Comparison of ENCODE assay signal across 8 mouse cellular contexts in the genomic region with DNA sequence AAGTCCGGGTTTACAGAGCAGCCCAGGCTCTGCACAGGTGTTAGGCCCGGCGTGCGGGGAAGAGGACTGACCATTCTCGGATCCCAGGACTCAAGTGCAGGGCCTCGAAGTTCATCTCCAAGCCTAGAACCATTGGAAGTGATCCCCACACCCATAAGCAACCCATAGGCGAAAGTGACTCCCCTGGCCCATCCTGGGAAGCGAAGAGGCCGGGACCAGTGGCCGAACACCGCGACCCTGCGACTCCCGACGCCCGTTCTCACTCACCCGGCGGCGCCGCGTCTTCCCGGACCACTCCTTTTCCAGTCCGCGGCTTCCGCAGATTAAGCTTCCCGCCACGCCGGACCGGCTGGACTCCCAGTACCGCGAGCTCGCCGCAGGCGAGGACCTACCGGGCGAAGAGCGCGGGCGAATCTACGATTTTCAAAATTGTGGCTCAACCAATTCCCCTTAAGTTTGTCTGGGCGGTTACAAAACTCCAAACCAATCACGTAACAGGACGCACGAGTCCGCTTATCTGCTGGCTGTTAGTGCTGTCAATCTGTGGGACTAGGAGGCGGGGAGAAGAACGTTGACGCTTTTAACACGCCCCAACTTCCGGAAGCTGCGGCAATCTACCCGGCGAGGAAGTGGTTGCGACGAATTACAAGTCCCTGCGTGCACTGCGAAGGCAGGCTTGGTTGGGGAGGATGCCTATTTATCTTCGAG. TPM values are rescaled to one million over a fixed set of nuclear protein-coding genes. Genes with fewer than 3 reads are reported as not detected.
DNase-seq lines count a peak whose midpoint lies in the region; ATAC-seq and TF ChIP-seq lines count a peak whose summit lies in the region.

TSS of gene Incenp (minus strand) at position 480 of the 708 bp plus-strand sequence.

- peaks cover 10% of the 10 kb centered on the region for H3K36me3 ChIP-seq in embryonic facial prominence, embryonic 14.5 days (ENCODE audit: control insufficient read depth, insufficient read depth, low read length)
- no peaks in the 10 kb centered on the region; the same call in 1 of the 2 replicates for H3K36me3 ChIP-seq in heart, adult 2 months (ENCODE audit: control insufficient read depth, insufficient read depth, low read length)
- H3K36me3 ChIP-seq in limb, embryonic 13.5 days = peaks cover 17% of the 10 kb centered on the region
- H3K36me3 ChIP-seq in midbrain, embryonic 16.5 days (ENCODE audit: control insufficient read depth, insufficient read depth, low read length) = no peaks in the 10 kb centered on the region

- H3K79me2 ChIP-seq in heart, adult 2 months (replicated peaks; ENCODE audit: control insufficient read depth, insufficient read depth, low read length) = peaks cover 3% of the 10 kb centered on the region; the same call in 1 of the 2 replicates

- peaks cover 16% of the 10 kb centered on the region for H3K4me1 ChIP-seq in embryonic facial prominence, embryonic 14.5 days (ENCODE audit: control insufficient read depth, insufficient read depth, low read length)
- H3K4me1 ChIP-seq in heart, adult 2 months (ENCODE audit: control insufficient read depth, insufficient read depth, low read length) = peaks cover 1% of the 10 kb centered on the region
- H3K4me1 ChIP-seq in limb, embryonic 13.5 days = peaks cover 31% of the 10 kb centered on the region
- H3K4me1 ChIP-seq in midbrain, embryonic 16.5 days (ENCODE audit: control insufficient read depth, insufficient read depth, low read length) = peaks cover 16% of the 10 kb centered on the region

- peak within 1 kb of the TSS; percentile 77 for H3K27ac ChIP-seq in embryonic facial prominence, embryonic 14.5 days (replicated peaks; ENCODE audit: low read depth, low read length)
- peak within 1 kb of the TSS; percentile 76 for H3K27ac ChIP-seq in heart, adult 2 months
- H3K27ac ChIP-seq in limb, embryonic 13.5 days = peak within 1 kb of the TSS; percentile 79
- peak within 1 kb of the TSS; percentile 88 for H3K27ac ChIP-seq in midbrain, embryonic 16.5 days (ENCODE audit: low read length)

- WGBS in embryonic facial prominence, embryonic 14.5 days = under 1% methylated on average over 50 of the region's 58 CpGs
- WGBS in heart, adult 2 months = under 1% methylated on average over 58 of the region's 58 CpGs
- under 1% methylated on average over 58 of the region's 58 CpGs for WGBS in limb, embryonic 13.5 days
- WGBS in midbrain, embryonic 16.5 days = under 1% methylated on average over 58 of the region's 58 CpGs

- peak within 1 kb of the TSS; percentile 67 for H3K4me2 ChIP-seq in embryonic facial prominence, embryonic 14.5 days (ENCODE audit: low read depth, low read length)
- H3K4me2 ChIP-seq in limb, embryonic 13.5 days (replicated peaks) = peak within 1 kb of the TSS; percentile 87
- peak within 1 kb of the TSS; percentile 97 for H3K4me2 ChIP-seq in midbrain, embryonic 16.5 days (ENCODE audit: low read length)

- ATAC-seq in embryonic facial prominence, embryonic 14.5 days (ENCODE audit: low read depth) = peak; percentile 99
- ATAC-seq in limb, embryonic 13.5 days (ENCODE audit: low FRiP score, low read depth) = peak; percentile 98
- peak; percentile 99 for ATAC-seq in midbrain, embryonic 16.5 days

- peak; percentile 98 for TF ChIP-seq POLR2A in heart, adult 2 months (IDR thresholded peaks at IDR 0.05; ENCODE audit: insufficient read depth, low read depth, low read length)

- H3K9me3 ChIP-seq in embryonic facial prominence, embryonic 14.5 days (ENCODE audit: control insufficient read depth, low read length) = no peaks in the 10 kb centered on the region
- H3K9me3 ChIP-seq in limb, embryonic 13.5 days = no peaks in the 10 kb centered on the region
- no peaks in the 10 kb centered on the region for H3K9me3 ChIP-seq in midbrain, embryonic 16.5 days (replicated peaks; ENCODE audit: control insufficient read depth, low read length, poor library complexity, severe bottlenecking)

- peak; percentile 58; the same call in 1 of the 2 replicates for TF ChIP-seq EP300 in heart, adult 2 months (IDR thresholded peaks at IDR 0.05; ENCODE audit: insufficient read depth, low read depth, low read length)

- intact Hi-C loops in heart, adult 2 months (cut with DNase I) = no loop called here

- DNase-seq in 3T3-L1 (ENCODE audit: low read depth, low spot score) = peak; percentile 100
- peak; percentile 58 to 81 for DNase-seq in adrenal gland, postnatal 4 days (ENCODE audit: low spot score in 2 of 2)
- DNase-seq in embryonic facial prominence, embryonic 14.5 days (ENCODE audit: low spot score) = peak; percentile 99
- peak; percentile 90 to 96 for DNase-seq in heart, adult 2 months
- DNase-seq in kidney, adult 8-10 months = peak; percentile 96 to 98
- peak; percentile 86 to 94 for DNase-seq in spleen, postnatal 10 days (ENCODE audit: low spot score in 2 of 2)

- no peaks in the 10 kb centered on the region for H3K27me3 ChIP-seq in embryonic facial prominence, embryonic 14.5 days (replicated peaks; ENCODE audit: control insufficient read depth, insufficient read depth, low read length)
- H3K27me3 ChIP-seq in heart, adult 2 months (ENCODE audit: control insufficient read depth, insufficient read depth, low read length) = no peaks in the 10 kb centered on the region
- H3K27me3 ChIP-seq in limb, embryonic 13.5 days = no peaks in the 10 kb centered on the region
- no peaks in the 10 kb centered on the region for H3K27me3 ChIP-seq in midbrain, embryonic 16.5 days (ENCODE audit: control insufficient read depth, insufficient read depth, low read depth, low read length)

- peak within 1 kb of the TSS; percentile 79 for H3K9ac ChIP-seq in embryonic facial prominence, embryonic 14.5 days (ENCODE audit: low read depth, low read length)
- peak within 1 kb of the TSS; percentile 56 for H3K9ac ChIP-seq in heart, adult 2 months (ENCODE audit: low read depth, low read length)
- H3K9ac ChIP-seq in limb, embryonic 13.5 days = peak within 1 kb of the TSS; percentile 85
- peak within 1 kb of the TSS; percentile 68 for H3K9ac ChIP-seq in midbrain, embryonic 16.5 days (ENCODE audit: low read depth, low read length)

- no peak for TF ChIP-seq CTCF in heart, adult 2 months (IDR thresholded peaks at IDR 0.05)

- H3K4me3 ChIP-seq in embryonic facial prominence, embryonic 14.5 days (ENCODE audit: low read depth, low read length) = peak within 1 kb of the TSS; percentile 82
- peak within 1 kb of the TSS; percentile 87 for H3K4me3 ChIP-seq in heart, adult 2 months
- peak within 1 kb of the TSS; percentile 89 for H3K4me3 ChIP-seq in limb, embryonic 13.5 days
- peak within 1 kb of the TSS; percentile 88 for H3K4me3 ChIP-seq in midbrain, embryonic 16.5 days (ENCODE audit: low read depth, low read length)

RNA-seq across cellular contexts. Expression of gene Incenp, which starts in this region (rescaled TPM):
- total RNA-seq in adrenal gland, postnatal 4 days (2021) = 10 to 100 TPM; 69.3 to 69.9 TPM
- polyA plus RNA-seq in embryonic facial prominence, embryonic 14.5 days (2014; fragmentation: Nextera tagmentation; extraction: Ambion mirVana) = 65.5 and 72.3 TPM in 2 replicates
- total RNA-seq in heart, adult 2 months (2021) = 1 to 10 TPM; 2.6 to 5.5 TPM
- polyA plus RNA-seq in heart, adult 2 months (2012; rRNA removed) = 2.9 and 4.5 TPM in 2 replicates
- polyA plus RNA-seq in limb, embryonic 13.5 days (2015; fragmentation: Nextera tagmentation; extraction: Ambion mirVana) = 102 and 108 TPM in 2 replicates
- polyA plus RNA-seq in midbrain, embryonic 16.5 days (2015; fragmentation: Nextera tagmentation; extraction: Ambion mirVana) = 20.0 and 22.1 TPM in 2 replicates

Comparison
In these comparisons a context has a peak if more than half of its experiments do, and no peak if none do; other contexts are left out.
1. Peak in every context shown above with its lines: DNase-seq, ATAC-seq, H3K4me3 ChIP-seq and H3K27ac ChIP-seq.
2. RNA of gene Incenp (total RNA-seq): 69.3 to 69.9 TPM in adrenal gland, postnatal 4 days; 2.6 to 5.5 TPM in heart, adult 2 months; every median in the first group is over 10 times any median in the second.